Mouse (Mus musculus) thymus, postnatal 10 days (tissue): Measurements from ENCODE around the gene Sorcs3.

Experiments
- DNase-seq, 2 experiments: peaks; one replicate each; pipeline ENCODE4 v3.0.0; 2021; ENCODE audit warnings: low spot score in 2 of 2

Gene Sorcs3

GRCm38 (mm10) chr19:48523803-48524202 is 318.0 kb downstream of the Sorcs3 start:
- no peak for DNase-seq

GRCm38 (mm10) chr19:48524527-48525214 is 318.8 kb downstream of the Sorcs3 start:
- DNase-seq: no peak

GRCm38 (mm10) chr19:48533582-48533981 is 327.8 kb downstream of the Sorcs3 start:
- DNase-seq: no peak

GRCm38 (mm10) chr19:48544294-48544693 is 338.5 kb downstream of the Sorcs3 start:
- no peak for DNase-seq

GRCm38 (mm10) chr19:48545421-48546132 is 339.8 kb downstream of the Sorcs3 start:
- no peak for DNase-seq

GRCm38 (mm10) chr19:48546133-48546448 is 340.3 kb downstream of the Sorcs3 start:
- no peak for DNase-seq

- DNase-seq: no peak
These were observed 342.5 kb downstream of the Sorcs3 start for GRCm38 (mm10) chr19:48548143-48548881.

GRCm38 (mm10) chr19:48559432-48559831 is 353.6 kb downstream of the Sorcs3 start:
- no peak for DNase-seq

- DNase-seq: no peak
These were observed 369.9 kb downstream of the Sorcs3 start for GRCm38 (mm10) chr19:48575736-48576135.

GRCm38 (mm10) chr19:48577169-48577568 is 371.3 kb downstream of the Sorcs3 start:
- DNase-seq: no peak

GRCm38 (mm10) chr19:48584938-48585560 is 379.2 kb downstream of the Sorcs3 start:
- no peak for DNase-seq

GRCm38 (mm10) chr19:48616951-48617350 is 411.1 kb downstream of the Sorcs3 start:
- DNase-seq: no peak

GRCm38 (mm10) chr19:48630671-48631327 is 425.0 kb downstream of the Sorcs3 start:
- DNase-seq: no peak

GRCm38 (mm10) chr19:48642566-48642965 is 436.7 kb downstream of the Sorcs3 start:
- DNase-seq: no peak

- DNase-seq: no peak
These were observed 444.1 kb downstream of the Sorcs3 start for GRCm38 (mm10) chr19:48649941-48650340.

- no peak for DNase-seq
These were observed 445.8 kb downstream of the Sorcs3 start for GRCm38 (mm10) chr19:48651617-48652016.

GRCm38 (mm10) chr19:48660201-48660600 is 454.4 kb downstream of the Sorcs3 start:
- no peak for DNase-seq

GRCm38 (mm10) chr19:48679896-48680295 is 474.1 kb downstream of the Sorcs3 start:
- no peak for DNase-seq

- DNase-seq: no peak
These were observed 476.7 kb downstream of the Sorcs3 start for GRCm38 (mm10) chr19:48682485-48682884.

GRCm38 (mm10) chr19:48686369-48686768 is 480.5 kb downstream of the Sorcs3 start:
- DNase-seq: no peak

GRCm38 (mm10) chr19:48700111-48700658 is 494.4 kb downstream of the Sorcs3 start:
- DNase-seq: no peak
